Mouse (Mus musculus): ENCODE data around the gene Cd300a. TPM values are rescaled to one million over a fixed set of nuclear protein-coding genes. Genes with fewer than 3 reads are reported as not detected.

Gene Cd300a
- polyA plus RNA-seq, 1 experiment from 2014 or later = 9.7 TPM

GRCm38 (mm10) chr11:114884380-114885100 lies 5.3 kb upstream of the Cd300a start:
- Histone ChIP-seq H3K36me3 (replicated peaks; ENCODE audit: insufficient read depth, low read length) (no peaks in the 10 kb centered on the region), H3K9me3 (ENCODE audit: low read length) (no peaks in the 10 kb centered on the region), H3K4me2 (ENCODE audit: low read depth, low read length) (no peak overlapping the region), H3K4me3 (ENCODE audit: low read depth, low read length) (no peak overlapping the region), H3K27me3 (ENCODE audit: insufficient read depth, low read length) (no peaks in the 10 kb centered on the region), H3K4me1 (ENCODE audit: insufficient read depth) (peaks cover 15% of the 10 kb centered on the region), H3K27ac (ENCODE audit: low read depth) (peak overlapping the region; percentile 39; the same call in 1 of the 2 replicates), H3K9ac (replicated peaks) (no peak overlapping the region)
- TF ChIP-seq EP300 (IDR thresholded peaks at IDR 0.05; ENCODE audit: low read depth) (no peak), CTCF (IDR thresholded peaks at IDR 0.05; ENCODE audit: low read depth) (no peak)
- WGBS (ENCODE audit: insufficient replicate concordance) = 52% methylated on average over 4 of the region's 4 CpGs
- DNase-seq (no peak), ATAC-seq (0 out of 2 replicates have a peak, but pooled peaks have one; percentile 25)

GRCm38 (mm10) chr11:114890542-114890941 lies 701 bp downstream of the Cd300a start:
- peak; percentile 27 for ATAC-seq
- Histone ChIP-seq H3K4me2 (ENCODE audit: low read depth, low read length) (peak overlapping the region; percentile 47), H3K36me3 (replicated peaks; ENCODE audit: insufficient read depth, low read length) (no peaks in the 10 kb centered on the region), H3K4me1 (ENCODE audit: insufficient read depth) (0 out of 2 replicates have a peak, but pooled peaks cover 4% of the 10 kb centered on the region), H3K27ac (ENCODE audit: low read depth) (peak overlapping the region; percentile 41; the same call in 1 of the 2 replicates), H3K9ac (replicated peaks) (peak overlapping the region; percentile 46), H3K9me3 (ENCODE audit: low read length) (no peaks in the 10 kb centered on the region), H3K27me3 (ENCODE audit: insufficient read depth, low read length) (no peaks in the 10 kb centered on the region), H3K4me3 (ENCODE audit: low read depth, low read length) (peak overlapping the region; percentile 36)
- no peak for TF ChIP-seq CTCF (IDR thresholded peaks at IDR 0.05; ENCODE audit: low read depth)
- TF ChIP-seq EP300 (IDR thresholded peaks at IDR 0.05; ENCODE audit: low read depth) = no peak
- WGBS (ENCODE audit: insufficient replicate concordance) = 19% methylated on average over 5 of the region's 5 CpGs
- DNase-seq = no peak

GRCm38 (mm10) chr11:114896085-114896484 lies 6.2 kb downstream of the Cd300a start:
- peak; percentile 77 for ATAC-seq
- H3K9ac ChIP-seq (replicated peaks) = no peak overlapping the region
- 58% methylated on average over 3 of the region's 3 CpGs for WGBS (ENCODE audit: insufficient replicate concordance)
- DNase-seq = no peak
- H3K27ac ChIP-seq (ENCODE audit: low read depth) = no peak overlapping the region
- H3K9me3 ChIP-seq (ENCODE audit: low read length) = no peaks in the 10 kb centered on the region
- no peaks in the 10 kb centered on the region for H3K4me1 ChIP-seq (ENCODE audit: insufficient read depth)
- H3K27me3 ChIP-seq (ENCODE audit: insufficient read depth, low read length) = no peaks in the 10 kb centered on the region
- no peak overlapping the region for H3K4me2 ChIP-seq (ENCODE audit: low read depth, low read length)
- H3K4me3 ChIP-seq (ENCODE audit: low read depth, low read length) = no peak overlapping the region
- H3K36me3 ChIP-seq (replicated peaks; ENCODE audit: insufficient read depth, low read length) = no peaks in the 10 kb centered on the region
- peak; percentile 29; the same call in 1 of the 2 replicates for TF ChIP-seq EP300 (IDR thresholded peaks at IDR 0.05; ENCODE audit: low read depth)
- no peak for TF ChIP-seq CTCF (IDR thresholded peaks at IDR 0.05; ENCODE audit: low read depth)

GRCm38 (mm10) chr11:114898026-114898425 lies 8.2 kb downstream of the Cd300a start:
- H3K27ac ChIP-seq (ENCODE audit: low read depth) = peak overlapping the region; percentile 66
- H3K36me3 ChIP-seq (replicated peaks; ENCODE audit: insufficient read depth, low read length) = no peaks in the 10 kb centered on the region
- no peak overlapping the region for H3K4me3 ChIP-seq (ENCODE audit: low read depth, low read length)
- no peaks in the 10 kb centered on the region for H3K4me1 ChIP-seq (ENCODE audit: insufficient read depth)
- no peaks in the 10 kb centered on the region for H3K9me3 ChIP-seq (ENCODE audit: low read length)
- WGBS (ENCODE audit: insufficient replicate concordance) = 29% methylated on average over 1 of the region's 1 CpGs
- H3K27me3 ChIP-seq (ENCODE audit: insufficient read depth, low read length) = no peaks in the 10 kb centered on the region
- H3K4me2 ChIP-seq (ENCODE audit: low read depth, low read length) = no peak overlapping the region
- ATAC-seq (peak; percentile 60; the same call in 1 of the 2 replicates), DNase-seq (no peak)
- TF ChIP-seq CTCF (IDR thresholded peaks at IDR 0.05; ENCODE audit: low read depth) = no peak
- TF ChIP-seq EP300 (IDR thresholded peaks at IDR 0.05; ENCODE audit: low read depth) = no peak
- no peak overlapping the region for H3K9ac ChIP-seq (replicated peaks)

GRCm38 (mm10) chr11:114903224-114903623 lies 13.4 kb downstream of the Cd300a start:
- Histone ChIP-seq H3K9me3 (ENCODE audit: low read length) (no peaks in the 10 kb centered on the region), H3K36me3 (replicated peaks; ENCODE audit: insufficient read depth, low read length) (no peaks in the 10 kb centered on the region), H3K4me1 (ENCODE audit: insufficient read depth) (no peaks in the 10 kb centered on the region), H3K4me2 (ENCODE audit: low read depth, low read length) (no peak overlapping the region), H3K27ac (ENCODE audit: low read depth) (no peak overlapping the region), H3K27me3 (ENCODE audit: insufficient read depth, low read length) (no peaks in the 10 kb centered on the region), H3K4me3 (ENCODE audit: low read depth, low read length) (no peak overlapping the region), H3K9ac (replicated peaks) (no peak overlapping the region)
- 78% methylated on average over 4 of the region's 4 CpGs for WGBS (ENCODE audit: insufficient replicate concordance)
- no peak for DNase-seq
- TF ChIP-seq CTCF (IDR thresholded peaks at IDR 0.05; ENCODE audit: low read depth) (no peak), EP300 (IDR thresholded peaks at IDR 0.05; ENCODE audit: low read depth) (no peak)
- no peak for ATAC-seq

- peak; percentile 85 for ATAC-seq
- H3K27ac ChIP-seq (ENCODE audit: low read depth) = peak overlapping the region; percentile 5; the same call in 1 of the 2 replicates
- no peak overlapping the region for H3K4me2 ChIP-seq (ENCODE audit: low read depth, low read length)
- no peaks in the 10 kb centered on the region for H3K9me3 ChIP-seq (ENCODE audit: low read length)
- no peaks in the 10 kb centered on the region for H3K36me3 ChIP-seq (replicated peaks; ENCODE audit: insufficient read depth, low read length)
- no peaks in the 10 kb centered on the region for H3K4me1 ChIP-seq (ENCODE audit: insufficient read depth)
- no peaks in the 10 kb centered on the region for H3K27me3 ChIP-seq (ENCODE audit: insufficient read depth, low read length)
- peak; percentile 70 for DNase-seq
- no peak for TF ChIP-seq CTCF (IDR thresholded peaks at IDR 0.05; ENCODE audit: low read depth)
- peak; percentile 65 for TF ChIP-seq EP300 (IDR thresholded peaks at IDR 0.05; ENCODE audit: low read depth)
- 21% methylated on average over 4 of the region's 4 CpGs for WGBS (ENCODE audit: insufficient replicate concordance)
- no peak overlapping the region for H3K4me3 ChIP-seq (ENCODE audit: low read depth, low read length)
- no peak overlapping the region for H3K9ac ChIP-seq (replicated peaks)
Measured at GRCm38 (mm10) chr11:114907567-114907966, 17.7 kb downstream of the Cd300a start.
